Mouse (Mus musculus) limb, embryonic 12.5 days (tissue): Measurements from ENCODE around the gene Sspo. TPM values are rescaled to one million over a fixed set of nuclear protein-coding genes. Genes with fewer than 3 reads are reported as not detected.
A peak's percentile ranks its signal among the peaks of the same experiment; 100 is the strongest.
"Not testable (repeated sequence)": the region's sequence is repeated elsewhere in the genome, so short reads cannot be mapped to it uniquely, and the experiment has no call there.

Experiments used
- ATAC-seq: fragments of 200-750 bp; cut with Nextera tagmentation; 2 replicates; pipeline ENCODE4 v1.8.0; 2017; ENCODE audit warnings: low read depth, moderate TSS enrichment; ENCODE audit not compliant: insufficient number of reproducible peaks, insufficient read depth, low FRiP score, low TSS enrichment
- H3K27ac ChIP-seq: fragments of 300-500 bp; sonication (generic); 2 replicates; pipeline ENCODE4 v1.5.1; 2016; ENCODE audit warnings: mild to moderate bottlenecking, moderate library complexity
- H3K27me3 ChIP-seq: fragments of 300-500 bp; sonication (generic); 2 replicates; pipeline ENCODE4 v1.6.1; 2016; ENCODE audit warnings: mild to moderate bottlenecking, moderate library complexity
- H3K36me3 ChIP-seq: fragments of 300-500 bp; sonication (generic); 2 replicates; pipeline ENCODE4 v1.6.1; 2016; ENCODE audit warnings: mild to moderate bottlenecking, moderate library complexity
- H3K4me1 ChIP-seq: fragments of 300-500 bp; sonication (generic); replicated peaks from 2 replicates; pipeline ENCODE4 v1.6.1; 2016
- H3K4me2 ChIP-seq: fragments of 300-500 bp; sonication (generic); 2 replicates; pipeline ENCODE4 v1.6.1; 2016; ENCODE audit warnings: mild to moderate bottlenecking, moderate library complexity
- H3K4me3 ChIP-seq: fragments of 300-500 bp; sonication (generic); replicated peaks from 2 replicates; pipeline ENCODE4 v1.5.1; 2016; ENCODE audit warnings: mild to moderate bottlenecking
- H3K9ac ChIP-seq: fragments of 300-500 bp; sonication (generic); replicated peaks from 2 replicates; pipeline ENCODE4 v1.6.1; 2016; ENCODE audit warnings: mild to moderate bottlenecking, moderate library complexity
- H3K9me3 ChIP-seq: fragments of 300-500 bp; sonication (generic); 2 replicates; pipeline ENCODE4 v1.6.1; 2016; ENCODE audit warnings: mild to moderate bottlenecking, moderate library complexity
- WGBS: fragments of 180-500 bp; shearing (Covaris S2); methylation state at CpG from one replicate; pipeline ENCODE4 v1.1.7; 2016; 5-methylcytosine and 5-hydroxymethylcytosine counted together
- polyA plus RNA-seq: library from polyadenylated mRNA; unstranded; fragments of >200 nt; fragmentation: Nextera tagmentation; extraction: Ambion mirVana; gene quantifications from 2 replicates; pipeline ENCODE4 v1.2.1, GENCODE M21; 2016

Gene Sspo
- polyA plus RNA-seq, 1 experiment from 2014 or later: 0.33 TPM

GRCm38 (mm10) chr6:48491361-48491760, 43.3 kb downstream of the Sspo start:
- no peak overlapping the region for H3K4me2 ChIP-seq
- no peak overlapping the region for H3K27ac ChIP-seq
- 70% methylated on average over 9 of the region's 9 CpGs for WGBS
- ATAC-seq: no peak
- H3K4me3 ChIP-seq: no peak overlapping the region
- H3K9me3 ChIP-seq: no peaks in the 10 kb centered on the region
- peaks cover 20% of the 10 kb centered on the region for H3K4me1 ChIP-seq
- no peak overlapping the region; the same call in 1 of the 2 replicates for H3K9ac ChIP-seq
- H3K36me3 ChIP-seq: no peaks in the 10 kb centered on the region
- peaks cover 19% of the 10 kb centered on the region for H3K27me3 ChIP-seq

DNA sequence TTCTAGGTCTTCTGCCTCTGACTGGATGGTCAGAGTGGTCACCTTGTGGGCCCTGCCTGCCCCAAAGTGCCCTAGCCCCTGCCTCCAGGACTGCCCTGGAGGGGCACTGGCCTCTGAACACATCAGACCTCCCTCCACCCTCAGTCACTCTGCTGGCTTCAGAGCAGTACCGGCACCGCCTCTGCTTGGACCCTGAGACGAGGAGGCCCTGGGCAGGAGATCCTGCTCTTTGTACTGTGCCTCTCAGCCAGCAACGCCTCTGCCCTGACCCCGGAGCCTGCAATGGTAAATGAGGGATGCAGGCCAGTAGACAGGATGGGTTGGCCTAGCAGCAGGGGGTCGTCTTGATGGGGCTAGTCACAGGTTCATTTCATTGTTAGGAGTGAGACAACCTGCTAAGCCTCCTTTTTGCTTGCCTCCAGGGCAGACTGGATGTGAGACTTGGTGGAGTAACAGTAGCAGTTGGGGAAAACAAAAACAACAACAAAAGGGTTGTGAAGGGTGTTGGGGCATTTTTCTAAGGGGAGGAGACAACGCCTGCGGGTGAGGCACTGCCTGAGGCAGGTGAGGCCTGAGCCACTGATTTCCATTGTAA, 45.2 kb downstream of the Sspo start:
- 19% methylated on average over 8 of the region's 8 CpGs for WGBS
- H3K27ac ChIP-seq: no peak overlapping the region

GRCm38 (mm10) chr6:48497521-48497920, 49.5 kb downstream of the Sspo start:
- H3K27me3 ChIP-seq: peaks cover 3% of the 10 kb centered on the region; the same call in 1 of the 2 replicates
- H3K4me2 ChIP-seq: no peak overlapping the region
- H3K36me3 ChIP-seq: no peaks in the 10 kb centered on the region
- no peak for ATAC-seq
- WGBS: 90% methylated on average over 4 of the region's 4 CpGs
- H3K9ac ChIP-seq: no peak overlapping the region
- H3K27ac ChIP-seq: no peak overlapping the region
- H3K4me3 ChIP-seq: no peak overlapping the region
- H3K9me3 ChIP-seq: no peaks in the 10 kb centered on the region
- H3K4me1 ChIP-seq: no peaks in the 10 kb centered on the region

More for the DNA sequence above, 45.2 kb downstream of the Sspo start:
- Histone ChIP-seq H3K4me3 (no peak overlapping the region), H3K36me3 (no peaks in the 10 kb centered on the region), H3K4me2 (no peak overlapping the region), H3K9me3 (no peaks in the 10 kb centered on the region), H3K9ac (no peak overlapping the region), H3K4me1 (peaks cover 7% of the 10 kb centered on the region), H3K27me3 (peaks cover 19% of the 10 kb centered on the region)
- ATAC-seq: no peak

- H3K4me3 ChIP-seq: peak overlapping the region; percentile 64
- no peak overlapping the region for H3K27ac ChIP-seq
- H3K9me3 ChIP-seq: no peaks in the 10 kb centered on the region
- H3K4me1 ChIP-seq: peaks cover 11% of the 10 kb centered on the region
- H3K9ac ChIP-seq: peak overlapping the region; percentile 84; the same call in 1 of the 2 replicates
- H3K4me2 ChIP-seq: 0 out of 2 replicates have a peak overlapping the region, but pooled peaks have one; percentile 85
- ATAC-seq: peak; percentile 39; the same call in 1 of the 2 replicates
- no peaks in the 10 kb centered on the region for H3K27me3 ChIP-seq
- 8% methylated on average over 2 of the region's 2 CpGs for WGBS
- peaks cover under 1% of the 10 kb centered on the region; the same call in 1 of the 2 replicates for H3K36me3 ChIP-seq
Measured at GRCm38 (mm10) chr6:48503847-48504240, 55.8 kb downstream of the Sspo start.

- Histone ChIP-seq H3K4me2 (peak overlapping the region; percentile 85), H3K9ac (peak overlapping the region; percentile 84), H3K9me3 (no peaks in the 10 kb centered on the region), H3K27ac (peak overlapping the region; percentile 70), H3K4me1 (peaks cover 11% of the 10 kb centered on the region), H3K27me3 (no peaks in the 10 kb centered on the region), H3K4me3 (peak overlapping the region; percentile 64), H3K36me3 (peaks cover 5% of the 10 kb centered on the region)
- peak; percentile 93 for ATAC-seq
- 1% methylated on average over 26 of the region's 26 CpGs for WGBS
Measured at GRCm38 (mm10) chr6:48504241-48504854, 56.3 kb downstream of the Sspo start.

GRCm38 (mm10) chr6:48508087-48508486, 60.1 kb downstream of the Sspo start:
- H3K9ac ChIP-seq: no peak overlapping the region
- peaks cover 11% of the 10 kb centered on the region for H3K4me1 ChIP-seq
- WGBS: 75% methylated on average over 4 of the region's 4 CpGs

DNA sequence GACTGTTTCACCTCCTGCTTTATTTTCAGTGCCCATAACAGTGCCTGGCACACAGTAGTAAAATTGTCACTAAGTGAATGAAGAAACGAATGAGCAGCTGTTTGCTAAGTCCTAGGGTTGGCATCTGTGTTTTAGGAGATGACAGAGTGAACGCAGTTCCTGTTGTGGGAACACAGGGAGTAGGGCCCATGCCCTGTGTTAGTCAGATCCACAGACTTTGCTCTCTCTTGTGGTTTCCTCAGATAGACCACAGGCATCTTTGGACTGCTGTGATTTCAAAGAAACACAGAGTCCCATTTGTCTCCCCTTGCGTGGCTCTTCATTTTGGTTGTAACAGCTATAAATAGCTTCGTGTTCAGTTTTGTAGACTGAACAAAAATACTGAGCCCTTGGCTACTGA, 62.4 kb downstream of the Sspo start:
- WGBS: 85% methylated on average over 4 of the region's 4 CpGs
- peaks cover 55% of the 10 kb centered on the region for H3K36me3 ChIP-seq
- H3K27ac ChIP-seq: no peak overlapping the region
- H3K4me1 ChIP-seq: 0 out of 2 replicates have a peak, but pooled peaks cover 3% of the 10 kb centered on the region
- H3K4me2 ChIP-seq: no peak overlapping the region
- H3K9ac ChIP-seq: no peak overlapping the region
- no peak for ATAC-seq
- no peaks in the 10 kb centered on the region for H3K9me3 ChIP-seq
- no peaks in the 10 kb centered on the region for H3K27me3 ChIP-seq
- H3K4me3 ChIP-seq: no peak overlapping the region

More at GRCm38 (mm10) chr6:48508087-48508486, 60.1 kb downstream of the Sspo start:
- Histone ChIP-seq H3K27me3 (no peaks in the 10 kb centered on the region), H3K27ac (no peak overlapping the region), H3K36me3 (peaks cover 31% of the 10 kb centered on the region), H3K4me2 (no peak overlapping the region), H3K4me3 (no peak overlapping the region), H3K9me3 (no peaks in the 10 kb centered on the region)
- ATAC-seq: no peak

- H3K27ac ChIP-seq: no peak overlapping the region
- H3K4me2 ChIP-seq: no peak overlapping the region
- no peak overlapping the region for H3K9ac ChIP-seq
- no peaks in the 10 kb centered on the region for H3K4me1 ChIP-seq
- 85% methylated on average over 7 of the region's 7 CpGs for WGBS
- no peaks in the 10 kb centered on the region for H3K9me3 ChIP-seq
- H3K27me3 ChIP-seq: no peaks in the 10 kb centered on the region
- ATAC-seq: no peak
- peaks cover 69% of the 10 kb centered on the region for H3K36me3 ChIP-seq
- H3K4me3 ChIP-seq: no peak overlapping the region
Measured at GRCm38 (mm10) chr6:48511861-48512260, 63.8 kb downstream of the Sspo start.

DNA sequence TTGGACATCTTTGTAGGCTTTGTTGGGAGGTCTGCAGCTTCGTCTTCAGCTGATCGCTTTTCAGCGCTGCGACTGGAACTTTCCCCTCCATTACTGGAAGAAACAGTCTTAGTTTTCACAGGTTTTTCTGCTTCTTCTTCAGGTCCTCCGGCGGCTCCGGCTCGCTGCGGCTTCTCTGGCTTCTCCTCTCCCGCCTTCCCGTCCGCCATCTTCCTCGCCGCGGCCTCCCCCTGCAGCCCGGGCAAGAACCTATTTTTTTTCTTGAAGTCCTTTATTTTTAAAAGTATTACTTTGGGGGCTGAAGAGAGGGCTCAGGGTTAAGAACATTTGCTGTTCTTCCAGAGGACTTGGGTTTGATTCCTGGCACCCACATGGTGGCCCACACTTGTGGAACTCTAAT, 76.9 kb downstream of the Sspo start:
- not testable (repeated sequence) for H3K9ac ChIP-seq, H3K27me3 ChIP-seq, ATAC-seq, H3K4me3 ChIP-seq, H3K4me2 ChIP-seq, H3K4me1 ChIP-seq, H3K9me3 ChIP-seq, H3K27ac ChIP-seq
- 95% methylated on average over 16 of the region's 16 CpGs for WGBS
- H3K36me3 ChIP-seq: peaks cover 39% of the 10 kb centered on the region

- 92% methylated on average over 9 of the region's 9 CpGs for WGBS
- no peak overlapping the region for H3K27ac ChIP-seq
- H3K4me3 ChIP-seq: no peak overlapping the region
- no peak overlapping the region for H3K4me2 ChIP-seq
- no peak for ATAC-seq
- H3K36me3 ChIP-seq: peaks cover 63% of the 10 kb centered on the region
- H3K27me3 ChIP-seq: no peaks in the 10 kb centered on the region
- no peak overlapping the region for H3K9ac ChIP-seq
- H3K4me1 ChIP-seq: no peaks in the 10 kb centered on the region
- H3K9me3 ChIP-seq: no peaks in the 10 kb centered on the region
Measured at GRCm38 (mm10) chr6:48527901-48528300, 79.9 kb downstream of the Sspo start.

GRCm38 (mm10) chr6:48529261-48529660, 81.2 kb downstream of the Sspo start:
- Histone ChIP-seq H3K9me3 (no peaks in the 10 kb centered on the region), H3K9ac (no peak overlapping the region), H3K4me3 (no peak overlapping the region), H3K27me3 (no peaks in the 10 kb centered on the region), H3K27ac (no peak overlapping the region), H3K4me2 (no peak overlapping the region), H3K36me3 (peaks cover 70% of the 10 kb centered on the region), H3K4me1 (no peaks in the 10 kb centered on the region)
- no peak for ATAC-seq
- WGBS: 80% methylated on average over 14 of the region's 14 CpGs
